In the genomic region with DNA sequence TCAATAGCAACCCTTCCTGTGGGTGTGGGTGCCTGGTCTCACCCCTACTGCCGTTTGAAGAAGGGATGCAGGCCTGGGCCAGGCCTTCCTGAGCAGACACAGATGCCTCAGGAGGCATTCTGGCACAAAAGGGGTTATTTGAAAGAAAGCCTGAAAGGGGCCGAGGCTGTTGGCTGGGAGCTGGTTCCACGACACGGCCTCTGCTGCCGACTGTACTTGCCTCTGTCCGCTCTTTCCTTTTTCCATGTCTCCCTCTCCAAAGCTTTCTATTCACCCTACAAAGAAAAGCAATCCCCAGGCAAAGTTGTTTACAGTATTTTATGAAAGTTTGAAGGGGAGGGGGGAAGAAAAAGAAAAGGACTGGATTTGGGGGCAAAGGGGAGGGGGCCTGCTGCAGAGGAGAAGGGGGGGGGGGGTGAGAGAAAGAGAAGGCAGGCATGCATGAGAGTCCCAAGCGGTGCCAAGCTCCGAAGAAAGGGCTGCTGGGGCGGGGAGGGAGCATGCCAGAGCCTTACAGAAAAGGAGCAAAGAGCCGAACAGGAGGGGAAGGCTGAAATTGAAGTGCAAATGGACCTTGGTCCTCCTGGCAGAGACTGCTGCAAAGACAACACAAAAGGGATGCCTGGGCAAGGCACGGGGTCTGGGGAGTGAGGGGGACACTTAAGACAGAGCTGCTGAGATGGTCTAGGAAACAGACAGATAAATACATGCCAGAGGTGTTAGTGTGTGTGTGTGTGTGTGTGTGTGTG, we compare ENCODE assay signal across 7 mouse cellular contexts.
A peak's percentile ranks its signal among the peaks of the same experiment; 100 is the strongest.
DNase-seq lines count a peak whose midpoint lies in the region; ATAC-seq lines count a peak whose summit lies in the region.

No protein-coding gene starts in this region.

- intact Hi-C loops in gastrocnemius, postnatal 36 days (cut with DNase I), result no loop called here

- DNase-seq in right cerebral cortex, postnatal 10 days (ENCODE audit: low spot score in 2 of 2), result peak; percentile 78
- no peak for DNase-seq in right cerebral cortex, postnatal 25 days
- no peak for DNase-seq in forebrain, embryonic 10.5 days (ENCODE audit: extremely low spot score, low spot score)
- no peak for DNase-seq in urinary bladder, postnatal 25 days (ENCODE audit: low spot score)
- DNase-seq in gastrocnemius, postnatal 36 days, result no peak

- peak overlapping the region; percentile 19; the same call in 1 of the 2 replicates for H3K4me3 ChIP-seq in forebrain, embryonic 10.5 days
- no peak overlapping the region for H3K4me3 ChIP-seq in intestine, embryonic 15.5 days (replicated peaks)
- no peak overlapping the region for H3K4me3 ChIP-seq in midbrain, embryonic 16.5 days (ENCODE audit: low read depth, low read length)

- peak overlapping the region; percentile 26 for H3K4me2 ChIP-seq in intestine, embryonic 15.5 days (replicated peaks)
- peak overlapping the region; percentile 1; the same call in 1 of the 2 replicates for H3K4me2 ChIP-seq in midbrain, embryonic 16.5 days (ENCODE audit: low read length)

- H3K27ac ChIP-seq in forebrain, embryonic 10.5 days, result peak overlapping the region; percentile 84
- H3K27ac ChIP-seq in intestine, embryonic 15.5 days, result peak overlapping the region; percentile 48; the same call in 1 of the 2 replicates
- peak overlapping the region; percentile 80 for H3K27ac ChIP-seq in midbrain, embryonic 16.5 days (ENCODE audit: low read length)

- H3K9me3 ChIP-seq in forebrain, embryonic 10.5 days, result no peaks in the 10 kb centered on the region
- H3K9me3 ChIP-seq in intestine, embryonic 15.5 days, result no peaks in the 10 kb centered on the region
- H3K9me3 ChIP-seq in midbrain, embryonic 16.5 days (replicated peaks; ENCODE audit: control insufficient read depth, low read length, poor library complexity, severe bottlenecking), result no peaks in the 10 kb centered on the region

- no peaks in the 10 kb centered on the region for H3K36me3 ChIP-seq in forebrain, embryonic 10.5 days (replicated peaks)
- no peaks in the 10 kb centered on the region for H3K36me3 ChIP-seq in intestine, embryonic 15.5 days
- no peaks in the 10 kb centered on the region for H3K36me3 ChIP-seq in midbrain, embryonic 16.5 days (ENCODE audit: control insufficient read depth, insufficient read depth, low read length)

- WGBS in forebrain, embryonic 10.5 days, result 10% methylated on average over 11 of the region's 11 CpGs
- 19% methylated on average over 11 of the region's 11 CpGs for WGBS in intestine, embryonic 15.5 days
- WGBS in midbrain, embryonic 16.5 days, result 5% methylated on average over 11 of the region's 11 CpGs

- H3K9ac ChIP-seq in intestine, embryonic 15.5 days, result no peak overlapping the region
- H3K9ac ChIP-seq in midbrain, embryonic 16.5 days (ENCODE audit: low read depth, low read length), result no peak overlapping the region

- ATAC-seq in intestine, embryonic 15.5 days, result no peak
- peak; percentile 89 for ATAC-seq in midbrain, embryonic 16.5 days

- peaks cover 55% of the 10 kb centered on the region for H3K4me1 ChIP-seq in forebrain, embryonic 10.5 days
- H3K4me1 ChIP-seq in intestine, embryonic 15.5 days (replicated peaks), result peaks cover 21% of the 10 kb centered on the region
- peaks cover 7% of the 10 kb centered on the region for H3K4me1 ChIP-seq in midbrain, embryonic 16.5 days (ENCODE audit: control insufficient read depth, insufficient read depth, low read length)

- H3K27me3 ChIP-seq in forebrain, embryonic 10.5 days (ENCODE audit: poor library complexity, severe bottlenecking), result peaks cover 73% of the 10 kb centered on the region
- 0 out of 2 replicates have a peak, but pooled peaks cover 7% of the 10 kb centered on the region for H3K27me3 ChIP-seq in intestine, embryonic 15.5 days (replicated peaks)
- H3K27me3 ChIP-seq in midbrain, embryonic 16.5 days (ENCODE audit: control insufficient read depth, insufficient read depth, low read depth, low read length), result peaks cover 6% of the 10 kb centered on the region; the same call in 1 of the 2 replicates

Comparison
In these comparisons a context has a peak if more than half of its experiments do, and no peak if none do; other contexts are left out.
1. DNase-seq: peak in right cerebral cortex, postnatal 10 days (2 of 2); none in right cerebral cortex, postnatal 25 days (single experiment), forebrain, embryonic 10.5 days (single experiment), urinary bladder, postnatal 25 days (single experiment) and gastrocnemius, postnatal 36 days (0 of 2).
2. Peak in every context shown above with its lines, with median percentiles within 50 percentile points of each other: H3K27ac ChIP-seq.